Mouse (Mus musculus) stomach, embryonic 16.5 days (tissue): Measurements from ENCODE around the gene Ntf5. TPM values are rescaled to one million over a fixed set of nuclear protein-coding genes. Genes with fewer than 3 reads are reported as not detected.

Experiments used
- ATAC-seq: fragments of 200-750 bp; cut with Nextera tagmentation; 2 replicates; pipeline ENCODE4 v1.8.0; 2017; ENCODE audit warnings: moderate number of reproducible peaks, moderate TSS enrichment; ENCODE audit not compliant: insufficient read depth, low FRiP score
- H3K27ac ChIP-seq: fragments of 300-500 bp; sonication (generic); 2 replicates; pipeline ENCODE4 v1.5.1; 2014; ENCODE audit warnings: low read length
- H3K27me3 ChIP-seq: fragments of 300-500 bp; sonication (generic); 2 replicates; pipeline ENCODE4 v1.6.1; 2014; ENCODE audit warnings: low read length, control low read depth, mixed read lengths; ENCODE audit not compliant: control insufficient read depth, insufficient read depth
- H3K36me3 ChIP-seq: fragments of 300-500 bp; sonication (generic); 2 replicates; pipeline ENCODE4 v1.6.1; 2014; ENCODE audit warnings: low read length; ENCODE audit not compliant: control insufficient read depth, insufficient read depth
- H3K4me1 ChIP-seq: fragments of 300-500 bp; sonication (generic); 2 replicates; pipeline ENCODE4 v1.6.1; 2014; ENCODE audit warnings: low read length, control low read depth, mixed read lengths; ENCODE audit not compliant: control insufficient read depth, insufficient read depth
- H3K4me2 ChIP-seq: fragments of 300-500 bp; sonication (generic); 2 replicates; pipeline ENCODE4 v1.6.1; 2014; ENCODE audit warnings: low read depth, low read length, mixed read lengths
- H3K4me3 ChIP-seq: fragments of 300-500 bp; sonication (generic); replicated peaks from 2 replicates; pipeline ENCODE4 v1.5.1; 2014; ENCODE audit warnings: mild to moderate bottlenecking, low read length
- H3K9ac ChIP-seq: fragments of 300-500 bp; sonication (generic); 2 replicates; pipeline ENCODE4 v1.6.1; 2014; ENCODE audit warnings: low read length
- H3K9me3 ChIP-seq: fragments of 300-500 bp; sonication (generic); replicated peaks from 2 replicates; pipeline ENCODE4 v1.6.1; 2016; ENCODE audit warnings: low read length, control low read depth; ENCODE audit not compliant: control insufficient read depth
- WGBS: fragments of 180-500 bp; shearing (Covaris S2); extraction: QIAGEN DNeasy Blood & Tissue Kit; methylation state at CpG from one replicate; pipeline ENCODE4 v1.1.7; 2014; 5-methylcytosine and 5-hydroxymethylcytosine counted together
- polyA plus RNA-seq: library from polyadenylated mRNA; unstranded; fragments of >200 nt; fragmentation: Nextera tagmentation; extraction: Ambion mirVana; gene quantifications from 2 replicates; pipeline ENCODE4 v1.2.1, GENCODE M21; 2015

The Ntf5 gene
- polyA plus RNA-seq, 1 experiment from 2014 or later, result 1.3 TPM

GRCm38 (mm10) chr7:45443526-45444420 lies 30.3 kb downstream of the Ntf5 start:
- no peak for ATAC-seq
- Histone ChIP-seq H3K27ac (no peak overlapping the region), H3K4me3 (no peak overlapping the region), H3K9me3 (no peaks in the 10 kb centered on the region), H3K36me3 (no peaks in the 10 kb centered on the region), H3K4me2 (no peak overlapping the region), H3K27me3 (no peaks in the 10 kb centered on the region), H3K4me1 (no peaks in the 10 kb centered on the region), H3K9ac (no peak overlapping the region)
- WGBS, result 76% methylated on average over 22 of the region's 22 CpGs

GRCm38 (mm10) chr7:45446589-45446988 lies 33.1 kb downstream of the Ntf5 start:
- H3K9me3 ChIP-seq, result no peaks in the 10 kb centered on the region
- H3K4me1 ChIP-seq, result no peaks in the 10 kb centered on the region
- no peak overlapping the region for H3K4me3 ChIP-seq
- no peaks in the 10 kb centered on the region for H3K27me3 ChIP-seq
- ATAC-seq, result no peak
- no peak overlapping the region for H3K4me2 ChIP-seq
- H3K27ac ChIP-seq, result no peak overlapping the region
- H3K9ac ChIP-seq, result no peak overlapping the region
- no peaks in the 10 kb centered on the region for H3K36me3 ChIP-seq

- H3K4me2 ChIP-seq, result no peak overlapping the region
- no peak overlapping the region for H3K27ac ChIP-seq
- no peaks in the 10 kb centered on the region for H3K36me3 ChIP-seq
- ATAC-seq, result no peak
- H3K4me1 ChIP-seq, result no peaks in the 10 kb centered on the region
- no peak overlapping the region for H3K4me3 ChIP-seq
- 30% methylated on average over 11 of the region's 11 CpGs for WGBS
- no peaks in the 10 kb centered on the region for H3K9me3 ChIP-seq
- no peaks in the 10 kb centered on the region for H3K27me3 ChIP-seq
- no peak overlapping the region for H3K9ac ChIP-seq
Observed at GRCm38 (mm10) chr7:45447325-45447990, 34.0 kb downstream of the Ntf5 start.

DNA sequence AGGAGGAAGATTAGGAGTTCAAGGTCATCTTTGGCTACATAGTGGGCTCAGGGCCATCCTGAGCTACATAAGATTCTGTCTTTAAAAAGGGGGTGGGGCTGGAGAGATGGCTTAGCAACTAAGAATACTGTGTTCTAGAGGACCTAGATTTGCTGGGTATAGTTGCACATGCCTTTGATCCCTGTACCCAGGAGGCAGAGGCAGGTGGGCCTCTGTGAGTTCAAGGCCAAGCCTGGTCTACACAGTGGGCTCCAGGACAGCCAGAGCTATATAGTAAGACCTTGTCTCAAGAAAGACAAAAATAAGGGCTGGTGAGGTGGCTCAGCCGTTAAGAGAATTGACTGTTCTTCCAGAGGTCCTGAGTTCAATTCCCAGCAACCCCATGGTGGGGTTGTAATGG lies 36.5 kb downstream of the Ntf5 start:
- ATAC-seq, result no peak
- H3K36me3 ChIP-seq, result peaks cover 4% of the 10 kb centered on the region; the same call in 1 of the 2 replicates

GRCm38 (mm10) chr7:45451344-45451982 lies 38.0 kb downstream of the Ntf5 start:
- Histone ChIP-seq H3K9ac (no peak overlapping the region), H3K9me3 (no peaks in the 10 kb centered on the region), H3K4me2 (no peak overlapping the region), H3K27me3 (no peaks in the 10 kb centered on the region), H3K4me1 (no peaks in the 10 kb centered on the region), H3K36me3 (peaks cover 4% of the 10 kb centered on the region; the same call in 1 of the 2 replicates), H3K4me3 (no peak overlapping the region), H3K27ac (no peak overlapping the region)
- ATAC-seq, result peak; percentile 80; the same call in 1 of the 2 replicates
- WGBS, result 57% methylated on average over 23 of the region's 23 CpGs

More for the DNA sequence above, 36.5 kb downstream of the Ntf5 start:
- no peak overlapping the region for H3K27ac ChIP-seq
- H3K4me2 ChIP-seq, result no peak overlapping the region
- no peaks in the 10 kb centered on the region for H3K27me3 ChIP-seq
- no peaks in the 10 kb centered on the region for H3K4me1 ChIP-seq
- no peak overlapping the region for H3K9ac ChIP-seq
- WGBS, result 91% methylated on average over 1 of the region's 1 CpGs
- H3K9me3 ChIP-seq, result no peaks in the 10 kb centered on the region
- no peak overlapping the region for H3K4me3 ChIP-seq

DNA sequence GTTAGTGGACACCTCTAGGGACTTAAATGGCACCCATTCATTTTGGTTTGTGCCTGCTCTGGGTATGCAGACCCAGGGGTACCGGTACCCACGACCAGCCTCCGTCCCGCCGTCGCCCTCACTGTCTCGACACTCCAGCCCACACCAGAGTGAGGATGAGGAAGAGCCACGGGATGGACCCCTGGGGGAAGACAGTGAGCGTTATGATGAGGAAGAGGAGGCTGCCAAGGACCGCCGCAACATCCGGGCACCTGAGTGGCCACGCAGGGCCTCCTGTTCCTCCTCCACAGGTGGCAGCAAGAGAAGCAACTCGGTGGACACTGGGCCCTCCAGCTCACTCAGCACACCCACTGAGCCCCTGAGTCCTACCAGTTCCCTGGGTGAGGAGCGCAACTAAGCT lies 41.5 kb downstream of the Ntf5 start:
- H3K4me1 ChIP-seq, result peaks cover 15% of the 10 kb centered on the region
- H3K4me3 ChIP-seq, result no peak overlapping the region
- no peak overlapping the region for H3K9ac ChIP-seq
- H3K9me3 ChIP-seq, result no peaks in the 10 kb centered on the region
- no peak for ATAC-seq
- no peak overlapping the region for H3K27ac ChIP-seq
- 89% methylated on average over 15 of the region's 15 CpGs for WGBS
- no peaks in the 10 kb centered on the region for H3K27me3 ChIP-seq
- no peak overlapping the region for H3K4me2 ChIP-seq
- H3K36me3 ChIP-seq, result peaks cover 7% of the 10 kb centered on the region; the same call in 1 of the 2 replicates

DNA sequence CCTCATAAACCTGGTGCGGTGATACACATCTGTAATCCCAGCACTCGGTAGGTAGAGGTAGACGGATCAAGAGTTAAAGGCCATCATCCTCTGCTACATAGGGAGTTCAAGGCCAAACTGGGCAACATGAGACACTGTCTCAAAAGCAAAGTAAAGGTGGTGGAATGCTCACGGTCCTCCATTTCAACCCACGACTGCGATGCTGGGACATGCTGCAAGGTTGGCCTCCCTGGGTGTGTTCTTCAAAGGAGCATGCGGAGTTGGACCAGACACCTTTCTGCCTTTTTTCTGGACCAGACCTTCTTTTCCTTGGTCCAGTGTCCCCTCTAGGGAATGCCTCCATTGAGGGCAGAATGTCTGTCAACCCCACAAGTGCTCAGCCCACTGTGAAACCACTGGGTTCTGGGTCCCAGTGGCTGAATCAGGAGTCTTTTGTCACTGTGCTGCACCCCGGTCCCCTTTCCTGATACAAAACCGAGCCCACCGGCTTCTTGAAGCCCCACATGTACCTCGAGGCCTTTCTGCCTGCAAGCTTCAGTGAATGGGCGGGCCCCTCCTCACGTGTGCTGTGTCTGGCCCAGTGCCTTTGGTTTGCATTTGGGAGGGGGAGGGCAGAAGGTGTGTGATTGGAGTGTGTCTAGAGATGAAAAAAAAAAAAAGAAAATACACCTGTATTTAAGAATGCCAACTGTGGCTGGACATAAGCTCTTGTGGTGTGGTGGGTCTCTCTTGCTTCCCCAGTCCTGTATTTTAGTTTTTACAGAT lies 42.6 kb downstream of the Ntf5 start:
- no peak overlapping the region for H3K4me3 ChIP-seq
- H3K4me2 ChIP-seq, result no peak overlapping the region
- peak overlapping the region; percentile 35; the same call in 1 of the 2 replicates for H3K27ac ChIP-seq
- ATAC-seq, result no peak
- H3K4me1 ChIP-seq, result peaks cover 26% of the 10 kb centered on the region
- H3K36me3 ChIP-seq, result peaks cover 7% of the 10 kb centered on the region; the same call in 1 of the 2 replicates
- WGBS, result 71% methylated on average over 13 of the region's 13 CpGs
- no peaks in the 10 kb centered on the region for H3K9me3 ChIP-seq
- no peaks in the 10 kb centered on the region for H3K27me3 ChIP-seq
- H3K9ac ChIP-seq, result no peak overlapping the region

- Histone ChIP-seq H3K4me3 (peak overlapping the region; percentile 89; the same call in 1 of the 2 replicates), H3K4me2 (0 out of 2 replicates have a peak overlapping the region, but pooled peaks have one; percentile 87), H3K27ac (peak overlapping the region; percentile 35; the same call in 1 of the 2 replicates), H3K9me3 (no peaks in the 10 kb centered on the region), H3K27me3 (no peaks in the 10 kb centered on the region), H3K9ac (peak overlapping the region; percentile 7; the same call in 1 of the 2 replicates), H3K4me1 (peaks cover 32% of the 10 kb centered on the region), H3K36me3 (peaks cover 7% of the 10 kb centered on the region; the same call in 1 of the 2 replicates)
- no peak for ATAC-seq
- WGBS, result 39% methylated on average over 9 of the region's 9 CpGs
Observed at GRCm38 (mm10) chr7:45456721-45457203, 43.3 kb downstream of the Ntf5 start.
